Mouse (Mus musculus) T-helper 1 cell (primary cell): Measurements from ENCODE around the gene Plk1.

Experiments used
- in situ Hi-C: fragments of 300-600 bp; cut with MboI, MseI; formaldehyde crosslinking; loops from one replicate; pipeline ENCODE4 v1.15.1; 2025; ENCODE audit warnings: high pct_unique_total_duplicates

The Plk1 gene

DNA sequence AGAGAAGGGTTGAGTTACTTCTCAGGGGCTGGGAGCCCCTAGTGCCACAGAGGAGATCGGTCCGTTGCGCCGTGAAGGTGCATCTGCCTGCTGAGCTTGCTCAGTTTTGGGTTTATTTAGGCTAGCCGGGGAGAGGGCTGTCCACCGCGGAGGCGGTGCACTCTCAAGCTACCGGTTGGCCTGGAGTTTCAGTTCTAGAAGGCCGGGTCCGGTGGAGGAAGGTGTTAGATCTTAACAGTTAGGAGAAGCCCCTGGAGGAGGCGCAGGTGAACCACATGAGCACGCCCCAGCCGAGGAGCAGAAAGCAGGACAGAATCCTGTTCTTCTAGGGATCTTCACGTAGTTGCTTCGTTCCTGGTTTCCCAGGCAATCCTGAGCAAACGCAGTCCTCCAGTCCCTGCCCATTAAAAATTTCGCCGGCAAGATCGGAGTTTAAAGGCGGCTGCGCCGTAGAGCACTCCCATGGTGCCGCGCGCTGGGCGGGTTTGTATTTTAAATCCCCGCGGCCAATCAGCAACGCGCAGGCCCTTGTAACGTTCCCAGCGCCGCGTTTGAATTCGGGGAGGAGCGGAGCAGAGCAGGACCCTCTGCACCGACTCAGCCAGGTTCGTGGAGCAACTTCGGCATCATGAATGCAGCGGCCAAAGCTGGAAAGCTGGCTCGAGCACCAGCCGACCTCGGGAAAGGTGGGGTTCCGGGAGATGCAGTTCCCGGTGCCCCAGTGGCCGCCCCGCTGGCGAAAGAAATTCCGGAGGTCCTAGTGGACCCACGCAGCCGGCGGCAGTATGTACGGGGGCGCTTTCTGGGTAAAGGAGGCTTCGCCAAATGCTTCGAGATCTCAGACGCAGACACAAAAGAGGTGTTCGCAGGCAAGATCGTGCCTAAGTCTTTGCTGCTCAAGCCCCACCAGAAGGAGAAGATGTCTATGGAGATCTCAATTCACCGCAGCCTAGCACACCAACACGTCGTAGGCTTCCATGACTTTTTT lies at the start of gene Plk1:
Gene Plk1, plus strand, starts transcription at position 525 of the 988 bp plus-strand sequence.
- in situ Hi-C loops, result loop anchor here (5.0 kb wide), 1 partner anchor 87 kb away; no protein-coding TSS in a partner anchor

DNA sequence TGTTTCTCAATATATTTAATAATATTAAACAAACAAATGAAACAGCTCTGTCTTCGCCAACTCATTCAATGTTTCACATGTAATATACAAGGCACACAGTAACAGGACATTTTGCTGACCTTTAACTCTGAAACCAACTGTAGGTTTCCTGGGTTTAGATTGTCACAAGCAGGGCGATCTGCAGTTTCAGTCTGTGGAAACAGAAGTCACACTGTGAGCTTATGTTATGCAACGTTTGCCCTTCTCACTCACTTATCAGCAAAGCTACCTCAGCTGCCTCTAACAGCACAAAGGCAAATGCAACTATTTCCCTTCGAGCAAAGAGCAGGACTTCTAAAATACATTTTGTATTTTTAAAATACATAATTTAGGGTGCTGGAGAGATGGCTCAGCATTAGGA lies 35.7 kb upstream of the Plk1 start:
- in situ Hi-C loops, result no loop called here

DNA sequence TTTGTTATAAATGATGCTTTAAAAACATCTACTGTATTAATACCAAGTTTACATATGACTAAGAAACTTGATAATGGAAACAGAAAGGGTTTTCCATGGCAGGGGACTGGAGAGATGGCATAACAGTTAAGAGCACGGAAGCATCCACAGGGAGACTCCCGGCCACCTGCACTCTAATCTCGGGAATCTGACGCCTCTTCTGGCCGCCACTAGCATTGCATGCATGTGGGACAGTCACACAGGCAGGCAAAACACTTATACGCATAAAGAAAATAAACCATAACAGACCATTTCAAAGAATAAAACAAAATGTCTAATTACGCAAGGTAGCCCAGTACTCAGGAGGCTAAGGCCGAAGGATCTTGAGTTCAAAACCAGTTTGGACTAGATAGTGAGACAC lies 33.6 kb upstream of the Plk1 start:
- in situ Hi-C loops, result no loop called here

DNA sequence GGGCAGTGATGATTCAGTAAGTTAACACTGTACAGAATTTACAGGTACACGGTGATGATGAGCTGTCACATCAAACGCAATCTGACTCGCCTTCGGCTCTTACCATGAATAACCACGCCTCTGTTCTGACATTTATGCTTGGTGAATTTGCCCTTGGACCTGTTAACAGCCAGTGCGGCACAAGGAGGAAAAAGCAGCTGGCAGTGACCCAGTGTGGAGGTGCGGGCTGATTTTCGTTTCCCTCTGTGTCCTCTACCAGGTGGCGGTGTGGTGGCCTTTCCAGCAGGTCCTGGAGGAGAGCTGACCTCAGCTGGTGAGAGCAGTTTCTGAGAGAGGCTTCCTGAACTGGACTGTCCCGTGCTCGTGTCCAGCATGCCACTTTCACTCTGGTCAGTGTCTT lies 32.3 kb upstream of the Plk1 start:
- in situ Hi-C loops, result no loop called here

GRCm38 (mm10) chr7:122131834-122132233 lies 27.4 kb upstream of the Plk1 start:
- in situ Hi-C loops, result no loop called here

GRCm38 (mm10) chr7:122132497-122133337 lies 26.5 kb upstream of the Plk1 start, which contains the start of the genes Palb2 and Dctn5:
Gene Palb2, minus strand, starts transcription at chr7:122132985.
Gene Dctn5, plus strand, starts transcription at chr7:122133041.
- in situ Hi-C loops, result no loop called here

DNA sequence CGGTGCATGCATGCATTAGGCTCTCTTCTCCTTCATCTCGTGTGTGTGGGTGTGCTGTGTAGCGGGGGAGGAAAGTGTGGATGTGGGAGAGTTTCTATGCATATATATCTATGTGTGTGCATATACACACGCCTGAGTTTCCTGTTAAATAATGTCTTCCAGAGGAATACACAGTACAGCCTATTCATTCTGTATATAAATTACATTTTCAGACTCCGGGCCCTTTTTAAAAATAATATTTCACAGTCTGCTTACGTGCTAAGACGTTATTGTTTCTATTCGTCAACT lies 26.0 kb upstream of the Plk1 start:
- in situ Hi-C loops, result no loop called here

GRCm38 (mm10) chr7:122135070-122135469 lies 24.2 kb upstream of the Plk1 start:
- in situ Hi-C loops, result no loop called here

DNA sequence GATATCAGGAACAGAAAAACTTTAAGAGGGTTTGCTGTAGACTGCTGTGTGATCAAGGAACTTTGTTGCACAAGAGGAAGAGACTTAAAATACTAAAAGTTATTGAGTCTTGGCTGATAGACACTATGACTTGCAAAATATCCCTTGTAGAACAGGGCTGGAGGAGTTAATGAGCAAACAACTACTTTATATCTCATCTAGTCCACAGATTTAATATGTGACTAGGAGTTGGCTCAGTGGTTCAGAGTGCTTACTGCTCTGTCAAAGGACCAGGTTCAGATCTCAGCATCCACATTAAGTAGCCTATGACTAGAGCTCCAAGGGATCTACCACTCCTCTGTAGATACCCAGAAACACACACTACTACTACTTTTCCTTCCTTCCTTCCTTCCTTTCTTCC lies 22.2 kb upstream of the Plk1 start:
- in situ Hi-C loops, result no loop called here

- in situ Hi-C loops, result no loop called here
Observed at GRCm38 (mm10) chr7:122138190-122138589, 21.0 kb upstream of the Plk1 start.

DNA sequence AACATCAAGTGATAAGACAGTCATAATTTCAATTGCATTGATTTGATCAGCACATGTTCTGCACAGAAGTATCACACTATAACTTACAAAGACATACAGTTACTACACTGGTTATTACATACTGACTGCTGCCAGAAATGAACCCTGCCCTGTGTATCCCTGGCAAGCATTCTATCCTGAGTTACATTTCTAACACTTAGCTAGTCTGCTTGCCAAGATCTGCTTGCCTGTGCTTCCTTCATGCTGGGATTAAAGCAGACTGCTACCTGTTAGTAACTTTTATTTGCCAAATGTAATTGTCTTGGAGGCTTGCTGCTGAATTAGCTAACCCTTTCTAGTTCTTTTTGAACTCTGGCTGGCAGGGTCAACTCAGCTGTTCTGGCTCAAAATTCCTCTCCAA lies 18.2 kb upstream of the Plk1 start:
- in situ Hi-C loops, result no loop called here

GRCm38 (mm10) chr7:122152473-122152872 lies 6.8 kb upstream of the Plk1 start:
- in situ Hi-C loops, result no loop called here

- in situ Hi-C loops, result loop anchor here (5.0 kb wide), 1 partner anchor 86 kb away; no protein-coding TSS in a partner anchor
Observed at GRCm38 (mm10) chr7:122158488-122158887, 751 bp upstream of the Plk1 start.

DNA sequence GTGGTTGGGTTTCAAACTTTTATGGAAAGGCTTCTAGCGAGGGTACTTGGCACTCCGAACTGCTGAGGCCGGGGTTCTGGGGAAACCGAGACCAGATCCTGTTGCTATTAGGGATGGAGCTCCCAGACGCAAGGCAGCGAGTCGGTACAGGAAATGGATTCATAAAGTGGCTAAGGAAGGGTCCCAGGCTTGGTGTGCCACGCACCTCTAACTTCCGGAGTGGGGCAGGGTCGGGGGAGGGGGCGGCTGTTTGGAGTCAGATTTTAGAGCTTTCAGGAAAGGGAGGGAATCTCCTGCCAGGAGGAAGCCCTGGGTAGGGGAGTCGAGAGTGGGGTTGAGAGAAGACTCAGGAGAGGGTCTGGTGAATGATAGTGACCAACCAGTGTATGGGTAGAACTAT lies 798 bp downstream of the Plk1 start:
- in situ Hi-C loops, result no loop called here

GRCm38 (mm10) chr7:122163766-122164165 lies 4.5 kb downstream of the Plk1 start:
- in situ Hi-C loops, result no loop called here

GRCm38 (mm10) chr7:122167203-122167602 lies 8.0 kb downstream of the Plk1 start:
- in situ Hi-C loops, result no loop called here

- in situ Hi-C loops, result no loop called here
Observed at GRCm38 (mm10) chr7:122170705-122171104, 11.5 kb downstream of the Plk1 start.

DNA sequence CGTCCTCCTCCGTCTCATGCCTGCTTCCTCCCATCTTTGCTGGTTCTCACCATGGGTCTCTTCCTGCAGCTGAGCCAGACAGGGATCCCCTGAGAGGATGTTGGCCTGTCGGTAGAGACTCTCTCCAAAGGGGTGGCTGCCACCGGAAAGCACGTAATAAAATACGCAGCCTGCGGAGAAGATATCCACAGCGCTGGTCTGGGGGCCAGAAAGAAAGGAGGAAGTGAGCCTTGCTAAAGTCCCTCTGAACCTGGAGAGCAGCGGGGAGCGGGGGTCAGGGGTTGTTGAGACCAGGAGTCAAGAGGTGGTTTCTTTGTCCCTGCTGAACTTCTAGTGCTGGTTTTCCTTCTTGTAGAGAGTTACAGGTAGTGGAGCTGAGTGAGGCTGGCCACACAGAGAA lies 12.4 kb downstream of the Plk1 start:
- in situ Hi-C loops, result no loop called here

DNA sequence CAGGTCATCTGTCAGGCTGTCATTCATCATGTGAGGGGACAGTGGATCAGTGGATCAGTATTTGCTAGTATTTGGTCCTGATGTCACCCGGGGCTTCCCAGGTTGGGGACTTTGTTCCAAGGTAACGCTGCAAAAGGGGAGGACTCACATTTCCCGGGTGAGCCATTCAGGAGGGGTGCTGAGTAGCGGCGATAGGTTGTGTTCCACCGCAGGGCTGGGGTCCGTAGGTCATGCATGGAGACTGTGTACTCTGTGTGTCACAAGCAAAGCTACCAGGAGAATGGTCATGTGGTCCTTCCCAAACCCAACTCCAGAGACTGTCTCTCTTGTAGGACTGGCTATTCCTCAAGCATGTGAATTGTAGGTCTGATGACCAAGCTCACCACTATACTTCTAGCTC lies 21.5 kb downstream of the Plk1 start:
- in situ Hi-C loops, result no loop called here

GRCm38 (mm10) chr7:122184569-122184968 lies 25.3 kb downstream of the Plk1 start:
- in situ Hi-C loops, result no loop called here

DNA sequence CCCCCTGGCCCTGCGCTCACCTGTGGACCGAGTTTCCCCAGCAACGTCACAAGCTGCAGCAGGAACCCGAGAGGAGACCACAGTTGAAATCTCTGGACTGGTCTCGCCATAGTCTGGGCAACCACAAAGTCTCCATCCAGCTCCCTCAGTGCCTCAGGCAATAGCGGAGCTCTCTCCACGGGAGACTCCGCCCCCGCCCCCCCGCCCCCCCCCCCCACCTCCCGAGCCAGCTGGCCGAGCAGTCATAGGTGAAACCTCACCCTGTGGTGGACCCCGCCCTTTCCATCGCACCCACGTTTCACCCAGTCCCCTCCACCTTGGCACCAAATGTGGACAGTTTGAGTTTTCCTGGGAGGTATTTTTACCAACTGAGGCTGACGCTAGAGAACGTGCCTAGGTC lies 26.8 kb downstream of the Plk1 start, which contains the start of gene Ern2:
Gene Ern2, minus strand, starts transcription at position 165 of the 400 bp plus-strand sequence.
- in situ Hi-C loops, result no loop called here

DNA sequence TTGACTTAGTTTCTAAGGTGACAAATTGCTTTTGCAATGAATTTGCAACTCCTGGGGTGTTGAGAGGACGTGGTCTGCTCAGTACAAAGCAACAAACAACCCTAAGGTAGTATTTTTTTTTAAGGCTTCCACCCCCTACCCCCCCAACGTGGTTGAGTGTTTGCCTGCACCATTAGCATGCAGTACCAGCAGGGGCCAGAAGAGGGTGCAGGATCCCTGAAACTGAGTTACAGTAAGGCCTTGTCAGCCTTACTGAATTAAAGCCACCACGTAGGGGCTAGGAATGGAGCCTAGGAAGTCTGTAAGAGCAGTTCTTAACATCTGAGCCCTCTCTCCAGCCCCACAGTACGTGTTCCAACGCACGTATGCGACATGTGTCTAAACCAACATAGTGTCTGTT lies 30.2 kb downstream of the Plk1 start:
- in situ Hi-C loops, result no loop called here
